Mouse (Mus musculus) midbrain, embryonic 14.5 days (tissue): ENCODE results near the gene Cpsf6. TPM values are rescaled to one million over a fixed set of nuclear protein-coding genes. Genes with fewer than 3 reads are reported as not detected.
A peak's percentile ranks its signal among the peaks of the same experiment; 100 is the strongest.
"Not testable (repeated sequence)": the region's sequence is repeated elsewhere in the genome, so short reads cannot be mapped to it uniquely, and the experiment has no call there.

Experiments
- ATAC-seq: fragments of 200-750 bp; cut with Nextera tagmentation; 2 replicates; pipeline ENCODE4 v1.8.0; 2017; ENCODE audit warnings: moderate number of reproducible peaks, moderate library complexity; ENCODE audit not compliant: low FRiP score, low TSS enrichment
- DNase-seq: peaks from one replicate; pipeline ENCODE4 v3.0.0-alpha.2; 2015
- H3K27ac ChIP-seq: fragments of 300-500 bp; sonication (generic); replicated peaks from 2 replicates; pipeline ENCODE4 v1.5.1; 2014; ENCODE audit warnings: mild to moderate bottlenecking, low read depth, low read length, moderate library complexity
- H3K27me3 ChIP-seq: fragments of 300-500 bp; sonication (generic); 2 replicates; pipeline ENCODE4 v1.6.1; 2014; ENCODE audit warnings: low read length, control low read depth, mixed read lengths; ENCODE audit not compliant: control insufficient read depth, insufficient read depth
- H3K36me3 ChIP-seq: fragments of 300-500 bp; sonication (generic); 2 replicates; pipeline ENCODE4 v1.6.1; 2014; ENCODE audit warnings: low read length, control low read depth; ENCODE audit not compliant: control insufficient read depth, insufficient read depth
- H3K4me1 ChIP-seq: fragments of 300-500 bp; sonication (generic); 2 replicates; pipeline ENCODE4 v1.6.1; 2014; ENCODE audit warnings: mild to moderate bottlenecking, antibody characterized with exemption, low read length, control low read depth; ENCODE audit not compliant: control insufficient read depth, insufficient read depth
- H3K4me2 ChIP-seq: fragments of 300-500 bp; sonication (generic); 2 replicates; pipeline ENCODE4 v1.6.1; 2014; ENCODE audit warnings: mild to moderate bottlenecking, low read length, moderate library complexity
- H3K4me3 ChIP-seq: fragments of 300-500 bp; sonication (generic); replicated peaks from 2 replicates; pipeline ENCODE4 v1.5.1; 2014; ENCODE audit warnings: low read depth, low read length
- H3K9ac ChIP-seq: fragments of 300-500 bp; sonication (generic); replicated peaks from 2 replicates; pipeline ENCODE4 v1.6.1; 2014; ENCODE audit warnings: mild to moderate bottlenecking, low read length, moderate library complexity
- H3K9me3 ChIP-seq: fragments of 300-500 bp; sonication (generic); 2 replicates; pipeline ENCODE4 v1.6.1; 2016; ENCODE audit warnings: low read length, control low read depth, mixed read lengths; ENCODE audit not compliant: control insufficient read depth
- WGBS: fragments of 180-500 bp; shearing (Covaris S2); extraction: QIAGEN DNeasy Blood & Tissue Kit; methylation state at CpG from one replicate; pipeline ENCODE4 v1.1.7; 2014; 5-methylcytosine and 5-hydroxymethylcytosine counted together
- polyA plus RNA-seq: library from polyadenylated mRNA; unstranded; fragments of >200 nt; fragmentation: Nextera tagmentation; extraction: Ambion mirVana; gene quantifications from 2 replicates; pipeline ENCODE4 v1.2.1, GENCODE M21; 2014

The Cpsf6 gene
- polyA plus RNA-seq, 1 experiment from 2014 or later = 213 TPM

DNA sequence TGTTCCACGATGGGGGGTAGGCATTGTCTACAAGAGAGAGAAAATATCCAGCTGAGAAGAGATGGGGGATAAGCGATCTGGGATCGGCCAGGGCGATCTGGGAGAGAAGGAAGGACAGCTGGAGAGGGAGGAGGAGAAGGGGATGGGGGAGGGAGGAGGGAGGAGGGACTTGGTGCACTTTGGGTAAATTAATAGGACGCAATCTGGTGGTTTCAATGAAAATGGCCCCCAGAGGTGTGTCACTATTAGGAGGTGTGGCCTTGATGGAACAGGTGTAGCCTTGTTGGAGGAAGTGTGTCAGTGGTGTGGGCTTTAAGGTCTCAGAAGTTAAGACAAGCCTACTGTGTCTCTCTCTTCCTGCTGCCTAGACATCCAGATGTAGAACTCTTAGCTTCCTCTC lies 11.2 kb upstream of the Cpsf6 start:
- ATAC-seq (no peak), DNase-seq (no peak)
- Histone ChIP-seq H3K27me3 (no peaks in the 10 kb centered on the region), H3K36me3 (no peaks in the 10 kb centered on the region), H3K4me2 (no peak overlapping the region), H3K27ac (no peak overlapping the region), H3K9ac (no peak overlapping the region), H3K9me3 (no peaks in the 10 kb centered on the region), H3K4me3 (no peak overlapping the region), H3K4me1 (0 out of 2 replicates have a peak, but pooled peaks cover 3% of the 10 kb centered on the region)
- WGBS = 9% methylated on average over 5 of the region's 5 CpGs

DNA sequence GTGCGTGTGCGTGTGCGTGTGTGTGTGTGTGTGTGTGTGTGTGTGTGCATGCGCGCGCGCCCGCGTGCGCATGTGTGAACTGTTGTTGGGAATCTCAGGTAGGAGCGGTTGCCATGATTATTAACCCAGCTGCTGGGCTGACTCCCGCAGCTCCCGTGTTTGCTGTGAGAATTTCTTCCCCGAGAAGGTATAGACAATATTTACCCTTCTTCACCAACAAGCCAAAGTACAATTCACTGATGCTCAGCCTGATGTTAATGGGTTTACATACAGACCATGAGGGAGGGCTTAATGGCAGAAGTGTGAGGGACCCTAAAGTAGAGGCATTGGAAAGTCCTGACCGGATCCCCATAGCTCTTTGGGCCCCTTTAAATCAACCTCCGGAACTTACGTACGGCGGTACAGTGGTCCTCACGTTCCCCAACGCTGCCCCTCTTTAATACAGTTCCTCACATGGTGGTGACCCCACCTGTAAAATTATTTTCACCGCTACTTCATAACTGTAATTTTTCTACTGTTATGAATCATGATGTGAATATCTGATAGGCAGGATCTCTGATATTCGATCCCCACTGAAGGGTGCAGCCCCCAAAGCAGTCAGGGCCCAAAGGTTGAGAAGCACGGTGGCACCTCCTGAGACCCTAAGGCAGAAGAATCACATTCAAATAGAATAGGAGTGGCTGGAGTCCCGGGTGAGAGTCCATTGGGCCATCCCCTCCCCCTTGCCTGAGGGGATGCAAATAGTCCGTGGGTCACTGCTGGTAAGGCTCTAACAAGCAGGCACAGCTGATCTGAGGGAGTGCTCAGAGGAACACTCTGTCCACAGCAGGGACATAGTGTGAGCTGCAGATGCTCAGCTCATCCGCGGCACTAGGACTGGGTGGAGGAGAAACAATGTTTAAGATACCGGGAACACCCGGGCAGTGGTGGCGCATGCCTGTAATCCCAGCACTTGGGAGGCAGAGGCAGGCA lies 10.4 kb upstream of the Cpsf6 start:
- no peak overlapping the region for H3K9ac ChIP-seq
- no peaks in the 10 kb centered on the region for H3K9me3 ChIP-seq
- H3K4me3 ChIP-seq = no peak overlapping the region
- ATAC-seq (no peak), DNase-seq (peak; percentile 25)
- no peaks in the 10 kb centered on the region for H3K36me3 ChIP-seq
- H3K4me2 ChIP-seq = no peak overlapping the region
- 57% methylated on average over 31 of the region's 31 CpGs for WGBS
- H3K4me1 ChIP-seq = 0 out of 2 replicates have a peak, but pooled peaks cover 3% of the 10 kb centered on the region
- H3K27ac ChIP-seq = no peak overlapping the region
- no peaks in the 10 kb centered on the region for H3K27me3 ChIP-seq

DNA sequence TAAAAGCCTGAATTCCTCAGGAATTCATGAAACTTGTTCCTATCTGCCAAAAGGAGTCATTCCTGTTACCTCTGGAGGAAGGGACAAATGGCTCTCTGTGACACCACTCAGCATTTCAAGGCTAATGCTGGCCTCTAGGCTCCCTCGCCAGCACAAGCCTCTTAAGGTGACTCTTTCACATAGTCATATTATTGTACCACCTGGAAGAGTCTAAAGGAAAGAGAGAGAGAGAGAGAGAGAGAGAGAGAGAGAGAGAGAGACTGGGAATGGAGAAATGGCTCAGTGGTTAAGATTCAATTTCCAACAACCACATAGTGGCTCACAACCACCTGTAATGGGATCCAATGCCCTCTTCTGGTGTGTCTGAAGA lies 9.5 kb upstream of the Cpsf6 start:
- Histone ChIP-seq H3K27me3 (no peaks in the 10 kb centered on the region), H3K9me3 (no peaks in the 10 kb centered on the region), H3K27ac (no peak overlapping the region), H3K9ac (no peak overlapping the region), H3K36me3 (no peaks in the 10 kb centered on the region), H3K4me1 (0 out of 2 replicates have a peak, but pooled peaks cover 3% of the 10 kb centered on the region), H3K4me3 (no peak overlapping the region), H3K4me2 (no peak overlapping the region)
- DNase-seq (no peak), ATAC-seq (no peak)
- WGBS = 91% methylated on average over 1 of the region's 1 CpGs

DNA sequence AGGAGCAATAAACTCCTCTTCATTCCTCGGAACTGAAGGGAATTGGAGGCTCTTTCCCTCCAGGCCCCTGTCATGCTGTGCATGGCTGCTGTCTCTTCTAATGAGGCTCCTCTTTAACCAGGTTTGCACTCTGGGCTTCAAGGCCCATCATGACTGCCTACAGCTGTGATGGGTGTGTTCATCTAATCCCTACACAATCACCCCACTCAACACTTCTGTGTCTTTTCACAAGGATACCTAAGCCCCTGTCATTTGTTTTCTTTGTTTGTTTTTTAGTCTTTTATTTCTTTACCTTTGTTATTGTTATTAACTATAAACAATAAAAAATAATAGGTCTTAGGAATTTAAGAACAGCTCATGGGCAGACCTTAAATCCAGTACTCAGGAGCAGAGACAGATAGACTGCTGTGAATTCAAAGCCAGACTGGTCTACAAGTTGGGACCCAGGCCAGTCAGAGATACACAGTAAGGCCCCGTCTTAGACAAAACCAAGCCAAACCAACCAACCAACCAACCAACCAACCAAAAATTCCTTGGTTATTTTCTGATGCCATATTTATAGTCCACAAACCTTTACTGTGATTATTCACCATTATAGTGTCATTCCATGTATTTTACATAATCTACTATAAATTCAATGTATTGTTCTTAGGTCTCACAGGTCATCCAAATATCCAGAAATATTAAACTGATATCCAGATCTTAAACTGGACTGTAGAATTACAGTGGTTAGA lies 9.0 kb upstream of the Cpsf6 start:
- DNase-seq (no peak), ATAC-seq (no peak)
- H3K27me3 ChIP-seq = no peaks in the 10 kb centered on the region
- H3K27ac ChIP-seq = no peak overlapping the region
- 0 out of 2 replicates have a peak, but pooled peaks cover 3% of the 10 kb centered on the region for H3K4me1 ChIP-seq
- H3K9ac ChIP-seq = no peak overlapping the region
- H3K4me2 ChIP-seq = no peak overlapping the region
- H3K9me3 ChIP-seq = no peaks in the 10 kb centered on the region
- 53% methylated on average over 2 of the region's 2 CpGs for WGBS
- no peaks in the 10 kb centered on the region for H3K36me3 ChIP-seq
- H3K4me3 ChIP-seq = no peak overlapping the region

DNA sequence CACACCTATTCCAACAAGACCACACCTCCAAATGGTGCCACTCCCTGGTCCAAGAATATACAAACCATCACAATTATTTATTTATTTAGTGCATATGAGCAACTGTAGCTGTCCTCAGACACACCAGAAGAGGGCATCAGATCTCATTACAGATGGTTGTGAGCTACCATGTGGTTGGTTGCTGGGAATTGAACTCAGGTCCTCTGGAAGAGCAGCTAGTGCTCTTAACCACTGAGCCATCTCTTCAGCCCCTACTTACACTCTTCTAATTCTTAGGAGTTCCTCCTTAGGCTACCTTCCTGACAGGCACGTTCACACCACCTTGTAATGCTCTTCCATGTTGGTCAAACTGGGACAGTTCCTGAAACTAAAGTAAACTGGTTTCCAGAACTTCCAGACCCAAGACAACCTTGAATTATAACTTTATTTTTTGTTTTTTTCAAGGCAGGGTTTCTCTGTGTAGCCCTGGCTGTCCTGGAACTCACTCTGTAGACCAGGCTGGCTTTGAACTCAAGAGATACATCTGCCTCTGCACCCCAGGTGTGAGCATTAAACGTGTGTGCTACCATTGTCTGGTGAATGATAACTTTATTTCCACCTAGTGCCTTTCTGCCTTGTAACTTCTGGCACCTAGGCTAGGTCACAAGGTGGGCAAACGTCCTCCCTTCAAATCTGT lies 8.3 kb upstream of the Cpsf6 start:
- not testable (repeated sequence) for ATAC-seq, DNase-seq, H3K4me1 ChIP-seq, H3K27me3 ChIP-seq, H3K4me3 ChIP-seq, H3K36me3 ChIP-seq, H3K9me3 ChIP-seq, H3K4me2 ChIP-seq, H3K27ac ChIP-seq, H3K9ac ChIP-seq
- WGBS = 44% methylated on average over 3 of the region's 3 CpGs

DNA sequence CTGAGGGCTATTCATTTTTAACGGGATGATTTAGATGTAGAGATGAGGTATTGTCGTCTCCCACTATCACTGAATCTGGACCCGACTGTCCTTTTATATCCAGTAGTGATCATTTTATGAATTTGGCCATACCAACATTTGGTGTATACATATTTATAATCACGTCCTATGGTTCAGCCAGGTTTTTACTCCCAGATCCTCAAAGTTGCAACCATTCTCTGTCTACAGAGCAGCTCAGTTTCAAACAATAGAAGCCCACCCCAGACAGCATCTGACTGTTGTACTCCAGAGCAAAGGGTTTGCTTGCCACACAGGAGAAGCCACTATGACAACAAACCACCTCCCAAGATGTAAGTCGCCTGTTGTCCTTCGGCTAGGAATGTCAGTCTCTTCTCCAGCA lies 7.2 kb upstream of the Cpsf6 start:
- H3K27ac ChIP-seq = no peak overlapping the region
- ATAC-seq (no peak), DNase-seq (no peak)
- H3K36me3 ChIP-seq = no peaks in the 10 kb centered on the region
- no peaks in the 10 kb centered on the region for H3K9me3 ChIP-seq
- H3K9ac ChIP-seq = no peak overlapping the region
- H3K27me3 ChIP-seq = no peaks in the 10 kb centered on the region
- no peak overlapping the region for H3K4me3 ChIP-seq
- WGBS = 69% methylated on average over 6 of the region's 6 CpGs
- H3K4me1 ChIP-seq = no peaks in the 10 kb centered on the region
- no peak overlapping the region for H3K4me2 ChIP-seq

DNA sequence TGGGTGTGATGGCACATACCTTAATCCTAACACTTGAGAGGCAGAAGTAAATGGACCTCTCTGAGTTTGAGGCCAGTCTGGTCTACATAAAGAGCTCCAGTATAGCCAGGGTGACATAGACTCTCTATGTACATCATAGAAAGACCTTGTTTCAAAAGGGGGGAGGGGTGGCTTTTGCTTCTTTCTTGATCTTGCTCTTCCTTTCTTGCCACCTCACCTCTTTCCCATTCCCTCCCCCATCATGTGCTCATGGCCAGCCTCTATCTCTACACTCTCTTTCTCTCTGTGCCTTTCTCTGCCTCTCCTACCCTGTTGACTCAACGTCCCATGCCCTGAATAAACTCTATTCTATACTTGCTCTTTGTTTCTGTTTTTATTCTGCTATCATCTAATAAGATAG lies 6.4 kb upstream of the Cpsf6 start:
- H3K27ac ChIP-seq = no peak overlapping the region
- no peak overlapping the region for H3K9ac ChIP-seq
- ATAC-seq (no peak), DNase-seq (no peak)
- H3K4me3 ChIP-seq = no peak overlapping the region
- 80% methylated on average over 1 of the region's 1 CpGs for WGBS
- no peaks in the 10 kb centered on the region for H3K36me3 ChIP-seq
- H3K4me1 ChIP-seq = no peaks in the 10 kb centered on the region
- no peaks in the 10 kb centered on the region for H3K9me3 ChIP-seq
- H3K4me2 ChIP-seq = no peak overlapping the region
- H3K27me3 ChIP-seq = no peaks in the 10 kb centered on the region

DNA sequence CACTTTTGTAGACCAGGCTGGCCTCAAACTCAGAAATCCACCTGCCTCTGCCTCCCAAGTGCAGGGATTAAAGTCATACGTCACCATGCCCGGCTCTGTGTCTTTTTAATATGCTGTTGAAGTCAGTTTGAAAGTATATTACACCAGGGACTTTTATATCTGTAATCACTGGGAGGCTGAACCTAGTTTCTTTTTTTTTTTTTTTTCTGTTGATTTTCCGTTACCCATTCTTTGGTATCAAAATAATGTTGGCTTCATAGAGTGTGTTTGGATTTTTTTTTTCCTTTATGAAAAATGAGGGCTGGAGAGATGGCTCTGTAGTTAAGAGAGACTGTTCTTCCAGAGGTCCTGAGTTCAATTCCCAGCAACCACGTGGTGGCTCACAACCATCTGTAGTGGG lies 5.6 kb upstream of the Cpsf6 start:
- no peak overlapping the region for H3K27ac ChIP-seq
- no peaks in the 10 kb centered on the region for H3K4me1 ChIP-seq
- no peak overlapping the region for H3K9ac ChIP-seq
- no peak overlapping the region for H3K4me2 ChIP-seq
- no peaks in the 10 kb centered on the region for H3K36me3 ChIP-seq
- no peak overlapping the region for H3K4me3 ChIP-seq
- WGBS = 90% methylated on average over 4 of the region's 4 CpGs
- H3K9me3 ChIP-seq = no peaks in the 10 kb centered on the region
- DNase-seq (no peak), ATAC-seq (no peak)
- H3K27me3 ChIP-seq = no peaks in the 10 kb centered on the region
